Mouse (Mus musculus) C2C12 (cell line): ENCODE measurements around the gene Rtn4r.

Source experiments
- CTCF ChIP-seq: IDR thresholded peaks from one replicate; pipeline ENCODE4 v1.5.1; 2011; ENCODE audit not compliant: control insufficient read depth, insufficient read depth, insufficient read length
- MAX ChIP-seq: IDR thresholded peaks from one replicate; pipeline ENCODE4 v1.6.1; 2011; ENCODE audit warnings: mild to moderate bottlenecking, control low read depth
- MYOD1 ChIP-seq: IDR thresholded peaks from one replicate; pipeline ENCODE4 v1.6.1; 2011; ENCODE audit warnings: low read depth; ENCODE audit not compliant: control insufficient read depth, insufficient read length
- MYOG ChIP-seq: IDR thresholded peaks from one replicate; pipeline ENCODE4 v1.6.1; 2011; ENCODE audit not compliant: control insufficient read depth, insufficient read length; ENCODE audit errors: extremely low read depth
- USF1 ChIP-seq: IDR thresholded peaks from one replicate; pipeline ENCODE4 v1.6.1; 2011; ENCODE audit warnings: low read depth, mild to moderate bottlenecking, control low read depth, moderate library complexity

- TF ChIP-seq MYOD1 (no peak), CTCF (no peak), MAX (no peak), USF1 (no peak), MYOG (no peak)
Measured at GRCm38 (mm10) chr16:18132575-18132974, 5.1 kb downstream of the Rtn4r start.
